Mouse (Mus musculus) embryonic facial prominence, embryonic 14.5 days (tissue): Measurements from ENCODE around the gene Tnrc6b. TPM values are rescaled to one million over a fixed set of nuclear protein-coding genes. Genes with fewer than 3 reads are reported as not detected.

Experiments
- ATAC-seq: fragments of 200-750 bp; cut with Nextera tagmentation; 2 replicates; pipeline ENCODE4 v1.8.0; 2017; ENCODE audit warnings: low read depth, moderate number of reproducible peaks, moderate TSS enrichment
- DNase-seq: peaks from one replicate; pipeline ENCODE4 v3.0.0-alpha.2; 2015; ENCODE audit warnings: low spot score
- H3K27ac ChIP-seq: fragments of 300-500 bp; sonication (generic); replicated peaks from 2 replicates; pipeline ENCODE4 v1.5.1; 2014; ENCODE audit warnings: low read depth, mild to moderate bottlenecking, low read length, moderate library complexity
- H3K27me3 ChIP-seq: fragments of 300-500 bp; sonication (generic); replicated peaks from 2 replicates; pipeline ENCODE4 v1.6.1; 2014; ENCODE audit warnings: low read length; ENCODE audit not compliant: control insufficient read depth, insufficient read depth
- H3K36me3 ChIP-seq: fragments of 300-500 bp; sonication (generic); 2 replicates; pipeline ENCODE4 v1.6.1; 2014; ENCODE audit warnings: low read length, mixed read lengths; ENCODE audit not compliant: control insufficient read depth, insufficient read depth
- H3K4me1 ChIP-seq: fragments of 300-500 bp; sonication (generic); 2 replicates; pipeline ENCODE4 v1.6.1; 2014; ENCODE audit warnings: antibody characterized with exemption, low read length; ENCODE audit not compliant: control insufficient read depth, insufficient read depth
- H3K4me2 ChIP-seq: fragments of 300-500 bp; sonication (generic); 2 replicates; pipeline ENCODE4 v1.6.1; 2014; ENCODE audit warnings: low read depth, mild to moderate bottlenecking, low read length, moderate library complexity, mixed read lengths
- H3K4me3 ChIP-seq: fragments of 300-500 bp; sonication (generic); 2 replicates; pipeline ENCODE4 v1.5.1; 2014; ENCODE audit warnings: low read depth, mild to moderate bottlenecking, low read length
- H3K9ac ChIP-seq: fragments of 300-500 bp; sonication (generic); 2 replicates; pipeline ENCODE4 v1.6.1; 2014; ENCODE audit warnings: low read depth, mild to moderate bottlenecking, low read length, moderate library complexity, mixed read lengths
- H3K9me3 ChIP-seq: fragments of 300-500 bp; sonication (generic); 2 replicates; pipeline ENCODE4 v1.6.1; 2016; ENCODE audit warnings: low read length; ENCODE audit not compliant: control insufficient read depth
- WGBS: fragments of 180-500 bp; shearing (Covaris S2); extraction: QIAGEN DNeasy Blood & Tissue Kit; methylation state at CpG from one replicate; pipeline ENCODE4 v1.1.7; 2014; 5-methylcytosine and 5-hydroxymethylcytosine counted together
- polyA plus RNA-seq: library from polyadenylated mRNA; unstranded; fragments of >200 nt; fragmentation: Nextera tagmentation; extraction: Ambion mirVana; gene quantifications from 2 replicates; pipeline ENCODE4 v1.2.1, GENCODE M21; 2014

Tnrc6b gene
- polyA plus RNA-seq, 1 experiment from 2014 or later, result 12.5 TPM

DNA sequence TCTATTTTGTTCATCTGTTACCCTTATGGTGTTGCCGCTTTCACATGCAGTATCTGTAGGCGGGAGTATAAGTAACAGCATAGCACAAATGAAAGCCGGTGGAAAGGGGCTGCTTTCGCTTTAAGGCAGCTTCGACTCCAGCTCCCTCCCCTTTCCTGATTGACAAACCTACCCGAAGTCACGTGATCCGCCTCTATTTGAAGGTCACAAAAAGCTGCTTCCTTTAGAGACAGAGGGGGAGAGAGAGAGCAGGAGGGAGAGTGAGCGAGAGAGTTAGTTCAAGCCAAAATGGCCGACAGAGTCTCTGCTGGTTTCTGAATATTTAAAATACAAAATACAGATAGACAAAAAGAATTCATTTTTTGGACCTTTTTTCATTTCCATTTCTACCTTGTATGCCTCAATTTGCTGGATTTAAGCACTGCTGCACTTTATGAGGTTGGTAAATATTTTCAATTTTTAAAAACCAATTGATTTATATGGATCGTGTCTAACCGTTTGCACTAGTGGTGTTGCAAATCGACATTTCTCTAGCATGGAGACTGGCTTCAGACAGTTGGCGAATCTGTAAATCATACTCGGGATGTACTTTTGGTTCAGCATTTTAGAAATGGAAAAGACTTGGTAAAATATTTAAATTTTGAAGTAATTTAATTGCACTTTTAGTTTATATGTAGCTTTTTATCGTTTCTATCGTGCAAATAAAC, 87.4 kb downstream of the Tnrc6b start:
- under 1% methylated on average over 17 of the region's 17 CpGs for WGBS

DNA sequence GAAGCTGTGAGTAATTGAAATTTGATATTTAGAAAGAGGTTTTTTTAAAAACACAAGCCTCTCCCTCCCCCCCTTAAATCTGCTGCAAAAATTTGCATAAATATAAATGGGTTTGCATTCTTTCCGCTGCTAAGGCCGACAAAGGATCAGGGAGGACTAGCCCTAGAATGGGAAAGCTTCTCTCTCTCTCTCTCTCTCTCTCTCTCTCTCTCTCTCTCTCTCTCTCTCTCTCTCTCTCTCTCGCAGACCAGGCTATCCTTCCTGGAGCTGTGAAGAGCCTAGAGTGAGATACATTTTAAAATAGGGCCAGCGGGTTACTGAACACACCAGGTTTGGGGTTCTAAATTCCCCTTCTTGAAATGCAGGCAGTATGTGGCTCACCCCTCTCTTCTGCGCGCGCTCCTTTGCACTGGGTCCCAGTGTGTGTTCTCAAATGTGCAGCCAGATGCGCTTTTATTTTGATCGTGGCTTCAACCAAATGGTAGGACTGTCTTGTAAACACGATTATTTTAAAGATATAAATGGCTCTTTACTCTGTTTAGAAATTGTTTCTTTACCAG, 88.0 kb downstream of the Tnrc6b start:
- peak overlapping the region; percentile 61 for H3K4me3 ChIP-seq
- H3K4me1 ChIP-seq, result peaks cover 30% of the 10 kb centered on the region
- H3K4me2 ChIP-seq, result peak overlapping the region; percentile 75
- peak; percentile 84 for DNase-seq
- peak overlapping the region; percentile 77 for H3K9ac ChIP-seq
- H3K36me3 ChIP-seq, result no peaks in the 10 kb centered on the region
- H3K27ac ChIP-seq, result peak overlapping the region; percentile 94
- WGBS, result 0% methylated on average over 10 of the region's 10 CpGs
- H3K27me3 ChIP-seq, result no peaks in the 10 kb centered on the region
- no peaks in the 10 kb centered on the region for H3K9me3 ChIP-seq
- peak; percentile 50; the same call in 1 of the 2 replicates for ATAC-seq

More for the DNA sequence above, 87.4 kb downstream of the Tnrc6b start:
- Histone ChIP-seq H3K4me1 (peaks cover 30% of the 10 kb centered on the region), H3K27me3 (no peaks in the 10 kb centered on the region), H3K4me3 (peak overlapping the region; percentile 61), H3K4me2 (peak overlapping the region; percentile 75), H3K36me3 (no peaks in the 10 kb centered on the region), H3K27ac (peak overlapping the region; percentile 94), H3K9me3 (no peaks in the 10 kb centered on the region), H3K9ac (peak overlapping the region; percentile 77)
- DNase-seq (peak; percentile 100), ATAC-seq (peak; percentile 92)

GRCm38 (mm10) chr15:80799634-80800137, 88.6 kb downstream of the Tnrc6b start:
- Histone ChIP-seq H3K27me3 (no peaks in the 10 kb centered on the region), H3K4me1 (peaks cover 30% of the 10 kb centered on the region), H3K9me3 (no peaks in the 10 kb centered on the region), H3K27ac (peak overlapping the region; percentile 94), H3K4me3 (peak overlapping the region; percentile 61), H3K9ac (peak overlapping the region; percentile 77), H3K36me3 (no peaks in the 10 kb centered on the region), H3K4me2 (peak overlapping the region; percentile 75)
- DNase-seq, result peak; percentile 90
- WGBS, result 2% methylated on average over 10 of the region's 10 CpGs
- peak; percentile 60; the same call in 1 of the 2 replicates for ATAC-seq

DNA sequence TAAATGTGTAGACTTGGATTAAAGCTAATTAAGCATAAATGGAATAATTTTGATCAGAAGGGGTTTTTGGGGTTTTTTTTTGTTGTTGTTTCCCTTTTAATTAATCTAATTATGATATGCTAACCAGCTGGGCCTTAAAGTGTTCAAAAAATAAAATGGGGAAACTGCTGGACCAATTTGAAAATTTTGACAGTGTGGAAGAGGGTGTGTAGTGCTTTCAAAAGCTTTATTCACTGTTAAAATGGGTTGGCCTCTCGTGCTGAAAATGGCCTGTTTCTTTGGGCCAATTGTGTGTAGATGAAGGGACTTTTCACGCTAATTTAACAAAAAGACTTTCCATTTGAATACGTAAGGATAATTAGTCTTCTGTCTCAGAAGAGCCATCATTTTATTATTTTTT, 89.1 kb downstream of the Tnrc6b start:
- no peaks in the 10 kb centered on the region for H3K9me3 ChIP-seq
- ATAC-seq, result no peak
- H3K36me3 ChIP-seq, result no peaks in the 10 kb centered on the region
- peak overlapping the region; percentile 75 for H3K4me2 ChIP-seq
- 16% methylated on average over 3 of the region's 3 CpGs for WGBS
- H3K9ac ChIP-seq, result peak overlapping the region; percentile 77
- peaks cover 30% of the 10 kb centered on the region for H3K4me1 ChIP-seq
- no peaks in the 10 kb centered on the region for H3K27me3 ChIP-seq
- peak overlapping the region; percentile 61 for H3K4me3 ChIP-seq
- no peak for DNase-seq
- peak overlapping the region; percentile 94 for H3K27ac ChIP-seq

- no peak for ATAC-seq
- Histone ChIP-seq H3K27ac (peak overlapping the region; percentile 94; the same call in 1 of the 2 replicates), H3K4me1 (peaks cover 30% of the 10 kb centered on the region), H3K9me3 (no peaks in the 10 kb centered on the region), H3K27me3 (no peaks in the 10 kb centered on the region), H3K9ac (peak overlapping the region; percentile 77), H3K4me2 (peak overlapping the region; percentile 75), H3K4me3 (peak overlapping the region; percentile 61), H3K36me3 (no peaks in the 10 kb centered on the region)
- WGBS, result 18% methylated on average over 4 of the region's 4 CpGs
- no peak for DNase-seq
Measured at GRCm38 (mm10) chr15:80800765-80801164, 89.7 kb downstream of the Tnrc6b start.

GRCm38 (mm10) chr15:80801597-80801996, 90.5 kb downstream of the Tnrc6b start:
- ATAC-seq, result no peak
- DNase-seq, result no peak

DNA sequence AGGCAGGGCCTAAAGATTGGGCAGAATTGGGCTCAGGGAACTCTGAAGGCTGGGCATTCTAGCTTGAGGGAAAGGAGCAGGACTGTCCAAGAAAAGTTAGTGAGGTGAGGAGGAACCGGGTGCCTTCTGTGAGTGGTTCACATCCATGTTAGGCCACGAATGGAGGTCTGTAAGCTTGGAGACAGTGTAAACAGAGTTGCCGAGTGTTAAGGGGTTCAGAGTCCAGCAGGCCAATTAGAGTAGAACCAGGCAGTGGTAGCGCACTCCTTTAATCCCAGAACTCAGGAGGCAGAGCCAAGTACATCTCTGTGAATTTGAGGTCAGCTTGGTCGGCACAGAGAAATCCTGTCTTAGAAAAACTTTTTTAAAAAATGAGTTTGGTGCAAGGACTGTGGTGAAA, 96.0 kb downstream of the Tnrc6b start:
- Histone ChIP-seq H3K4me2 (no peak overlapping the region), H3K9me3 (no peaks in the 10 kb centered on the region), H3K27me3 (no peaks in the 10 kb centered on the region), H3K27ac (no peak overlapping the region), H3K36me3 (no peaks in the 10 kb centered on the region), H3K4me1 (peaks cover 10% of the 10 kb centered on the region; the same call in 1 of the 2 replicates), H3K4me3 (no peak overlapping the region), H3K9ac (no peak overlapping the region)
- 89% methylated on average over 5 of the region's 5 CpGs for WGBS
- ATAC-seq (no peak), DNase-seq (no peak)

More at GRCm38 (mm10) chr15:80801597-80801996, 90.5 kb downstream of the Tnrc6b start:
- 30% methylated on average over 1 of the region's 1 CpGs for WGBS
- H3K4me2 ChIP-seq, result peak overlapping the region; percentile 22
- H3K9ac ChIP-seq, result no peak overlapping the region
- H3K9me3 ChIP-seq, result no peaks in the 10 kb centered on the region
- H3K36me3 ChIP-seq, result no peaks in the 10 kb centered on the region
- no peak overlapping the region for H3K4me3 ChIP-seq
- H3K27ac ChIP-seq, result no peak overlapping the region
- H3K4me1 ChIP-seq, result peaks cover 30% of the 10 kb centered on the region
- H3K27me3 ChIP-seq, result no peaks in the 10 kb centered on the region

GRCm38 (mm10) chr15:80810226-80810625, 99.1 kb downstream of the Tnrc6b start:
- no peaks in the 10 kb centered on the region for H3K27me3 ChIP-seq
- H3K4me1 ChIP-seq, result 0 out of 2 replicates have a peak, but pooled peaks cover 5% of the 10 kb centered on the region
- H3K9me3 ChIP-seq, result no peaks in the 10 kb centered on the region; the same call in 1 of the 2 replicates
- ATAC-seq, result no peak
- H3K4me3 ChIP-seq, result no peak overlapping the region
- no peak overlapping the region for H3K9ac ChIP-seq
- H3K27ac ChIP-seq, result no peak overlapping the region
- no peak overlapping the region for H3K4me2 ChIP-seq
- no peaks in the 10 kb centered on the region for H3K36me3 ChIP-seq
- no peak for DNase-seq
- 81% methylated on average over 3 of the region's 3 CpGs for WGBS
